Mouse (Mus musculus): ENCODE data around the gene Dcdc2a.
A peak's percentile ranks its signal among the peaks of the same experiment; 100 is the strongest.

Gene Dcdc2a

GRCm38 (mm10) chr13:25097348-25097747 lies 41.5 kb downstream of the Dcdc2a start:
- DNase-seq (ENCODE audit: extremely low spot score), result no peak

DNA sequence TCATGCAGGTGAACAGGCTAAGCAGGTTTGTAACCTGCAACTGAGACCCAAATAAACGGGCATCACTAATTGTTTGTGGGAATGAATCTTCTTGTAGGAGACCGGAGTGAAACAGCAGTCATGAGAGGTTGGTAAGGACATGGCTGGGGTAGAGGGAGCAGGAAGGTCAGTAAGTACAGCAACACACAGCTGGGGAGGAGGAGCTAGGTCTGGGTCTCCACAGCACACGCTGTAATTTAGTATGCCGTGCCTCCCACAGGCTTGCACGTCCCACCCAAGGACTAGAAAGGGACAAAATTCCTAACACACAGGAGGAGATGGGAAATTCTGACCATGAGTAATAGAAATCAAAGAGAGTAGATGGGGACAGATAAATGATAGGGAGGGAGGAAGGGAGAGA lies 42.8 kb downstream of the Dcdc2a start:
- no peak for DNase-seq (ENCODE audit: extremely low spot score)

DNA sequence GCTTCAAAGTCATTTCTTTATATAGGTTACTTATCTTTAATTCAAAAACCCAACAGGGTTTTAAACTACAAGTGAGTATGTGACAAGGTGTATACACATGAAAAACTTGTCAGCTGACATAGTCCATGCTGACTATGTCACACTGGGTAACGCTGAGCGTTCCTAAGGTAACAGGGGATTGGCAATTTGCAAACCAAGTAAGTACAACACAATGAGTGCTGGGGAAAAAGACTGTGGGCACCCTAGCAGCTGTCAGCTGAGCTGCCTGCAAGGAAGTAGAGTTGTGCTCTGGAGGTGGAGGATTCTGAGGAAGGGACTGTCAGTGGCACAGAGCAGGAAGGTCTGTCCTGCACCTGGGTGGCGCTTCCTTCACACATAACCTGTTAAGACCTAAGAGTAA lies 43.7 kb downstream of the Dcdc2a start:
- DNase-seq (ENCODE audit: extremely low spot score), result no peak

DNA sequence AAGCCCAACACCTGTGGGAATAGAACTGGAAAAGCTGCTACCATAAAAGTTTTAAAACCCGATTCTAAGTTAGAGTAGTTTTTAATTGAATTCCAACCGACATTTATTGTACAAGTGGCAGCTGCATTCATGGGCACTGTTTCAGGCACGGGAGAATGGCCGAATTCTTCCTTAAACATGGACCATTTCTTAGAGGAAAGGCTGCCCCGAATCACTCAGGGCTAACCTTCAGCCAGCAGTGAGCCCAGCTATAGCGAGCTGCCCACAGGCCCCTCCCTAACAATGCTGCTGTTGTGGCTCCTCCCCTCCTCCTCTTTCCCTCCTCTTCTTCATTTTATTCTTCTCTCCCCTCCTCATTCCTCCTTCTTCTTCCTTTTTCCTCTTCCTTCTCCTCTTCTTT lies 44.8 kb downstream of the Dcdc2a start:
- no peak for DNase-seq (ENCODE audit: extremely low spot score)

DNA sequence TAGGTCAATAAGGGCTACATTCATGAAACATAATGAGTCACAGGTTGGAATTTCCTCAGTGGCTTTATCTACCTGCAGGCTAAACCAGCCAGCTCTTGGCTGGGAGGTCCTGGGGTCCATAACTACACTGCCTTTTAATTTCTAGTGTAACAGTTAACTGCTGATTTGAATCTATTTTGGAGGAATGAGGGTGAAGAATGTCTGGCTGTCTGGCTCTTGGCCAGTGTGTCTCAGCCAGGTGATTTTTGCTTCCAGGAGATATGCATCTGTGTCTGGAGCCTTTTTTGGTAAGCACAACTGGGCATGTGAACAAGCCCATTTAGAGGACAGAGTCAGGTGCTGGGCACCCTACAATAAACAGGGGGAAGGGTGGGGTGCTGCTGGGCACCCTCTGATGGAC lies 49.9 kb downstream of the Dcdc2a start:
- DNase-seq (ENCODE audit: extremely low spot score), result no peak

- no peak for DNase-seq (ENCODE audit: extremely low spot score)
Observed at GRCm38 (mm10) chr13:25106740-25107139, 50.9 kb downstream of the Dcdc2a start.

DNA sequence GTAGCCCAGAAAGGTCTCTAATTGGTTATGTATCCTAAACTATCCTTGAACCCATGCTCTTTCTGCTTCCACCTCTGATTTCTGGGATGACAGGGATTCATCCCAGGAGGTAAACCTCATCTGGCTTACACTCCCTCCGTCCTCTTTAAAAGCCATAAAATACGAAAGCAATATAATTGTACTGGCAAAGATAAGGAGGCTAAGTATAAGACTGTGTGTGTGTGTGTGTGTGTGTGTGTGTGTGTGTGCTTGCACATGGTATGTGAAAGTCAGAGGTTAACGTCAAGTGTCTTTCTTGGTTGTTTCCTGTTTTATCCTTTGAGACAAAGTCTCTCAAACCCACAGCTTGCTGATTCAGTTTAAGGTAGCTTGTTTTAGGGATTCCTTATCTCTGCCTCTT lies 52.5 kb downstream of the Dcdc2a start:
- no peak for DNase-seq (ENCODE audit: extremely low spot score)

DNA sequence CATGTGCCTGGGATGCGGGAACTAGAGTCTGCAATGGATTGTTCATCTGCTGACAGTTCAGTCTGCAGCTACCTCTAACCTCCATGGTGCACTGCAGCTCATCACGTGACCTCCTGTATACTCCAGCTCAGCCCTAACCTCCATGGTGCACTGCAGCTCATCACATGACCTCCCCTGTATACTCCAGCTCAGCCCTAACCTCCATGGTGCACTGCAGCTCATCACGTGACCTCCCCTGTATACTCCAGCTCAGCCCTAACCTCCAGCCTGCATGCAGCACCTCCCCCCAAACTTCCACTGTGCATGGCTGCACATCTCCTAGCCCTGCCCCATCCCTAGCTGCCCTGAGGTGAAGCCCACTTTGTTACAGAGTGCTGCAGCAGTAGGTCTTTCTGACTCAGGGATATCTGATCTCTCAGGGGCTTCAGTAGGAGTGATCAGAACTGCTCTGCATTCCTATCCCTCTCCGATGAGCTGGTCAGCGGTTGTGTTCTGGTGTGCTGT lies 54.8 kb downstream of the Dcdc2a start:
- no peak for DNase-seq (ENCODE audit: extremely low spot score)

DNA sequence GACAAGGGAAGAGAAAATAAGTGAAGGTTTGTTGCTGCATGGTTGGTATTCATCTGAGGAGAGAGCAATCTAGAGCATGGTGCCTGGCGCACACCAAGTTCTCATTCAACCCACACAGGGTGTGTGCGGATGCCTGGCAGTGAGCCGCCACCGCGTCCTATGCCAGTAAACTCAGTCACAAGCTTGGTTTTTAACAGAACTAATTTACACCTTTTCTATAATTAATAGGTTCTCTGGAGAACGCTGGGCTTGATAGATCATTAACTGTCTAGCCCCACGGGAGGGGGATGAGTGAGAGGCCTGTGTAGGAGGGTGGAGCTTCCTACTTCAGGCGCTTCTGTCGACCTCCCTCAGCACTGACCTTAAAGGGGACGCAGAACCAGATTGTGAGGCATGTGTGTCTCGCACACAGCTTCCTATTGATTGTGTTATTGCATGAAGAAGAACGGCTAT lies 59.7 kb downstream of the Dcdc2a start:
- DNase-seq (ENCODE audit: extremely low spot score), result no peak

DNA sequence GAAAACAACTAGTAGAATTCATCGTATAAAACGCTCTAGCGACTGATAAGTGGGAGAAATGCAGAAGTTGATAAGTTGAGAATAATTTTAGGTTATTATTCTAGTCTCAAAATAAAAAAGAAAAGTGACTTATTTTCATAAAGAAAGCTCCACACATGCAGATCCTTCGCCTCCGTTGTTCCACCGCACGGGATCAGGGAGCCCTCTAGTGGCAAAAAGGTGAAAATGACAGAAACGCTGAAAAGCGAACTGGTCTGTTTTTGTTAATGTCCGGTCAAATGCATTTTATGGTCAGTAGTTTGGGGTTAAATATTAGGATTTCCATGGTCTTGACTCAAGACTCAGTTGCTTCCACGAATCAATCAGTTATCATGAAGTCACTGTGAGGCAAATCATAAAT lies 60.2 kb downstream of the Dcdc2a start:
- peak; percentile 69 for DNase-seq (ENCODE audit: extremely low spot score)

DNA sequence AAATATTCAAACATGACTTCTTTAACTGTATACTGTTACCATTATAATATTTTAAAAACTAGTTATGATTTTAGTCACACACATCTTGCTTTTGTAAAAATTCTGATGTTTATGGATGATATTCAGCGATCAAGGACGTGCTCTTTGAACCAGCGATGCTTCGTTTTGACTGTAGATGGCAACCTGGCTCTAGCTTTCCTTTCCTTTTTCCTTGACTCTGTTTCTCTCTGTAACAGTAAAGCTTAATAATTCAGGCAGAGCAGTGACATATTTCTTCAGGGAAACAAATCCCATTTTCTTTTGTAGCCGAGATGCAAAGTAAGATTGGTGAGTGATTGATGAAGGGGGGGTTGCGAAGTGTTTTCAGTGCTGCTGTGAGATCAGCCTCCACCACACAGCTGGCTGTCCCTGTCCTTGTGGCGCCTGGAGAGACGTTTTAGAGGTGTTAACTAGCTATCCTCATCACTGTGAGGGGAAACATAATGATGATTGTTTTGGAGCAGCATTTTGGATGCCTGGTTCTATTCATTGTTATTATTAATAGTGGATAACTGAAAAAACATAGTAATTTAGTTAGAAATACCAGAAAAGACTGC lies 67.0 kb downstream of the Dcdc2a start:
- DNase-seq (ENCODE audit: extremely low spot score), result no peak

DNA sequence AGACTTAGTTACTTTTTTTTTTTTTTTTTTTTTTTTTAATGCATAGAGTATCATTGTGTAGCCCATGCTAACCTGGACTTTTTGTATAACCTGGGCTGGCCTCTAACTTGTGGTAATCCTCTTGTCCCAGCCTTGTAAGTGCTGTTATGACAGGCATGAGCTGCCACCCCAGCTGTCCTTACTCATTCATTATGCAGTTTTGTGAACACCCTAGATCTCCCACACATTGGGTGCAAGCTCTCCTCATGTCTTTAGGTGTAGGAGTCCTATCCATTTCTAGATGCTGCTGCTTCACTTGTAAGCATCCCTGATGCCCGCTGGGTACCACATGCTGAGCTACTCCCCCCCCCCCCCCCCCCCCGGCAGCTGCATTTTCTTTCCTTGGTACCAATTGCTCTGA lies 71.4 kb downstream of the Dcdc2a start:
- DNase-seq (ENCODE audit: extremely low spot score), result no peak

DNA sequence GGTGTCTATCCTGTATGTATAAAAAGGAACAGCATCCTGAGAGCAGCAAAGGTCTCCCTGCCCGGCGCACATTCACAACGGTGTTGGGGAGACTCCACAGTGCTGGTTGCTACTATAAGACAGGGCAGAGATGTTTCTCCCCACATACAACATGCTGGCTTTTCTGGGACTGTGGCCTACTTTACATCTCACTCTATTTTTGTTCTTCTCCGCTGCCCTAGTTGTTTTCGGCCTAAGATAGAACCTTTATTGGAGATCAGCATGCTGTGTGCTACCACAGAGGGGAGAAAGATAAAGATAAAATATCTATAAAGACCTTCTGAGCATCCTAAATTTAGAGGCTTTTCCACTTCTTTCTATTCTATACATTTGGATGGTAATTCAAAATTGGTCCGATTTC lies 72.0 kb downstream of the Dcdc2a start:
- DNase-seq (ENCODE audit: extremely low spot score), result no peak

- no peak for DNase-seq (ENCODE audit: extremely low spot score)
Observed at GRCm38 (mm10) chr13:25128766-25129165, 73.0 kb downstream of the Dcdc2a start.

DNA sequence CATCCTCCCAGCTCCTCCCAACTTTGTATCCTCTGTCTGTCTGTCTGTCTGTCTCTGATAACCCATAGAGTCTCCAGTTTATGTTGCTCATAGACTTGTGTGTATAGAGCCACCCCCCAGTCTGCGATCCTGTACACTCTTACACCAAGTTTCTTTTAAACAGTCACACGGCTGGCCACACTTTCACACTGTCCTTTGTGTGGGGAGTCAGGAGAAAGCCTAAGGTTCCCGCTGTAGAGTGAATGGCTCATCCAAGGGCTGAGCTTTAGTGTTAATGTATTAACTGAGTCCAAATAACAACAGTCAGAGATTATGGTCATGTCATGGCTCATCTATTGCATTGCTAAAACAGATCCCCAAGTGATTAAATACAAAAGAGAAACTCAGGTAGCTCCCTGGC lies 87.3 kb downstream of the Dcdc2a start:
- no peak for DNase-seq (ENCODE audit: extremely low spot score)

DNA sequence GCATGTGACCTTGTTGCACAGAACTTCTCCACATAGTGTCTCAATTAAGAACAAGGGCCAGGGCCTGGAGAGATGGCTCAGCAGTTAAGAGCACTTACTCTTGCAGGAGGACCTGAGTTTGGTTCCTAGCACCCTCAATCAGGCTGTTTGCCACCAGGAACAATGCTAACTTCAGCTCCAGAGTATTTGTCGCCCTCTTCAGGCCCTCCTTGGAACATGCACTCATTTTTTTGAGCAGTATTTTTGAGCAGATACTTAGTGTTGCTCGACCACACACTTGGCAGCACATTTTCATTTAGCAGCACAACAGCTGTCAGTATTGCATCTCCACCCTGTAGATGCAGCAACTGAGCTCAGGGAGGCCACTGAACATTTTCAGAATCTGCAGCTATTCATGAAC lies 88.3 kb downstream of the Dcdc2a start:
- no peak for DNase-seq (ENCODE audit: extremely low spot score)

DNA sequence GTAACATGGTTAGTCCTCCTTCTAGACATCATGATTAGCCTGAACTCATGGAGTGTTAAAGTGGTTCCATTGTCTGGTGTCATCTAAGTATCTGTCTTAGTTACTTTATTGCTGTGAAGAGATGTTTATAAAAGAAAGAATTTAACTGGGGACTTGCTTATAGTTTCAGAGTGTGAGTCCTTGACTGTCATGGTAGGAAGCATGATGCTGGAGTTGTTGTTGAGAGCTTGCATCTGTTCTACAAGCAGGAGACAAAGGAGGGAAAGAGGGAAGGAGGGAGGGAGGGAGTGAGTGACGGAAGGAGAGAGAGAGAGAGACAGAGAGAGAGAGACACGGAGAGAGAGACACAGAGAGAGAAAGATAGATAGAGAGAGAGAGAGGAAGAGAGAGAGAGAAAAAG lies 90.4 kb downstream of the Dcdc2a start:
- DNase-seq (ENCODE audit: extremely low spot score), result no peak

DNA sequence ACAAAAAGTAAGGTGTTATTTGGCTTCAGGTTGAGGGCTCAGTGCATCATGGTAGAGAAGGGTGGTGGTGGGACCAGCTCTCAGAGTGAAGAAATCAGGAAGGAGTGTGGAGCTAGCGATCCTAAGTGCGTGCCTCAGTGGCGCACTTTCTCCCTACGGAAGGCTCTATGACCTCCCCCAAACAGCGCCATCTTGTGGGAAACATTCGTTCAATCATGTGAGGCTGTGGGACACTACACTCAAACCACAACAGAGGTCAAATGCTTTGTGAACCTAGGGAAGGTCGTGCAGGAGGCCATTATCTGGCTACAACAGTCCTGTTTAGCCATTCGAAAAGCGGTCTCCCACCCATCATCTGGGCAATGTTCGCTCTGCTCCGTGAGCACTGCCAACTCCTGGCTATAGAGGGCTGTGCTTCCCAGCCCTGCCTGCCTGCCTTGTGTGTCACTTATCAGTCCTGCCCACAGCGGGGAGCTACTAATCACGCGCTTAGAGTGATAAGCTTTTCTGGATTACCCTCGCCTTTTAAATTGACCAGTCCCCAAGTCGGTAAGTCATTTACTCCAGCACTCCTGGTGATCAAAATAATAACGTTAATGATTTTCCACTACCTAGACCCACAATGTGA lies 94.5 kb downstream of the Dcdc2a start:
- peak; percentile 8 for DNase-seq (ENCODE audit: extremely low spot score)

GRCm38 (mm10) chr13:25150861-25151260 lies 95.1 kb downstream of the Dcdc2a start:
- no peak for DNase-seq (ENCODE audit: extremely low spot score)

DNA sequence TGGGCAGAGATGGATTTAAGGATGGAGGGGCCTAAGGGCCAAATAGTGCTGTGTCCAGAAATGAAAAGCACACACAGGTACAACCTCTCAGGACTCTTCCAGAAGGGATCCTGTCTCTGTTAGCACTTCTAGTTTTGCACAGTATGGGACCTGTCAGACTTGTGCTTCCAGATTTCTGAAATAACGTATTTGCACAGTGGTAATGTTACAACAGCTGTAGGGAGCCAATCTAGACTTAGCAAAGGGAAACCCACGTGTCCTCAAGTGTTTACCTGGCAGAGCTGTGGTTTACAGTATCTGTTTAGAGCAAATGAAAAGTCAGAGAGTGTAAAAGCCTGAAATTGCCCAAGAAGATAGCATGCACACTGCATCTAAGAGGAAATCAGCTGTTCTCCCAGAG lies 104.1 kb downstream of the Dcdc2a start:
- no peak for DNase-seq (ENCODE audit: extremely low spot score)

DNA sequence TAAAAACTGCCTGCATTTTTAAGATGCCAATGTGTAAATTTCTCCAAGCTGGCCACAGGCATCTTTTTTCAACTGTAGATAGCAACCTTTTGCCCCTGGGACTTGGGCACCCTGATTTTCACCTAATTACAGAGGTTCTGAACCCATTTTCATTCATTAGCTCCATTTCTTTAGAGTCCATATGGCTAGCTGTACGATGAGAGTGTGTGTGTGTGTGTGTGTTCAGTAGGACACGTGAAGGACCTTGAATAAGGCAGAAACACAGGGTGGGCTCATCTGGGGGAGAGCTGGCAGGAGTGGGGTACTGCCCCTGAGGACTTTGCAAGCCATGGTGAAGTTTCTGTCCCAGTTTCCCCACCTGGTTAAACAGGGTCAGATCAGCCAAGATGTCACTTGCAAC lies 105.0 kb downstream of the Dcdc2a start:
- no peak for DNase-seq (ENCODE audit: extremely low spot score)

- no peak for DNase-seq (ENCODE audit: extremely low spot score)
Observed at GRCm38 (mm10) chr13:25162594-25162993, 106.8 kb downstream of the Dcdc2a start.

GRCm38 (mm10) chr13:25168891-25169290 lies 113.1 kb downstream of the Dcdc2a start:
- no peak for DNase-seq (ENCODE audit: extremely low spot score)

DNA sequence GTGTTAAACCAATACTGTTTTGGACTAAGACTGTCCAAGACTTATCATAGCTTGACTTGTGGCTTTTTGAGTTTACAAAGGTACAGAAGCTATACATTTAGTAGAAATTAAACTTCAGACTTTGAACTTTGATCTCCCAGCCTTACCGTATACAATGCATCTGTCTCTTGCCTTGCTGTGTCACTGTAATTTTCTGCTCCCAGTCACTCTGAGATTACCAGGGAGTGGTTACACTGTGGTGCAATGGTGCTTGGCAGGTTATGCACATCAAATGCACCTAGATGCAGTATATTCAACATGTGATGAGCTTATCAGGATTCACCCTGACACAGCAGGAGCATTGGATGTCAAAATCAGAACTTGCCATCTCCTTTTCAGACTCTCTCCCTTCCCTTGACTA lies 122.0 kb downstream of the Dcdc2a start:
- DNase-seq (ENCODE audit: extremely low spot score), result no peak

Data from embryo, embryonic 9.5 days (tissue).